Mouse (Mus musculus): ENCODE data around the gene Tmem163. TPM values are rescaled to one million over a fixed set of nuclear protein-coding genes. Genes with fewer than 3 reads are reported as not detected.

The Tmem163 gene
- polyA plus RNA-seq, 1 experiment from 2014 or later = 0.84 TPM

GRCm38 (mm10) chr1:127573186-127573585, 106.2 kb downstream of the Tmem163 start:
- Histone ChIP-seq H3K4me2 (ENCODE audit: low read length) (no peak overlapping the region), H3K9ac (ENCODE audit: low read length) (no peak overlapping the region), H3K9me3 (ENCODE audit: control insufficient read depth, low read length) (no peaks in the 10 kb centered on the region), H3K4me3 (ENCODE audit: low read depth, low read length) (no peak overlapping the region), H3K27ac (ENCODE audit: low read depth) (no peak overlapping the region), H3K36me3 (ENCODE audit: control insufficient read depth, insufficient read depth, low read length) (no peaks in the 10 kb centered on the region), H3K4me1 (replicated peaks; ENCODE audit: control insufficient read depth, insufficient read depth, low read length) (no peaks in the 10 kb centered on the region), H3K27me3 (replicated peaks; ENCODE audit: control insufficient read depth, insufficient read depth, low read length) (no peaks in the 10 kb centered on the region)
- 85% methylated on average over 3 of the region's 3 CpGs for WGBS
- no peak for DNase-seq (ENCODE audit: low spot score)
- no peak for ATAC-seq (replicated peaks; ENCODE audit: low FRiP score, low TSS enrichment, low read depth)

- H3K4me1 ChIP-seq (replicated peaks; ENCODE audit: control insufficient read depth, insufficient read depth, low read length) = no peaks in the 10 kb centered on the region
- no peaks in the 10 kb centered on the region for H3K36me3 ChIP-seq (ENCODE audit: control insufficient read depth, insufficient read depth, low read length)
- ATAC-seq (replicated peaks; ENCODE audit: low FRiP score, low TSS enrichment, low read depth) (no peak), DNase-seq (ENCODE audit: low spot score) (no peak)
- no peaks in the 10 kb centered on the region for H3K9me3 ChIP-seq (ENCODE audit: control insufficient read depth, low read length)
- no peak overlapping the region for H3K9ac ChIP-seq (ENCODE audit: low read length)
- H3K4me2 ChIP-seq (ENCODE audit: low read length) = no peak overlapping the region
- H3K4me3 ChIP-seq (ENCODE audit: low read depth, low read length) = no peak overlapping the region
- no peaks in the 10 kb centered on the region for H3K27me3 ChIP-seq (replicated peaks; ENCODE audit: control insufficient read depth, insufficient read depth, low read length)
- H3K27ac ChIP-seq (ENCODE audit: low read depth) = no peak overlapping the region
- WGBS = 76% methylated on average over 3 of the region's 3 CpGs
Measured at GRCm38 (mm10) chr1:127568641-127569040, 110.7 kb downstream of the Tmem163 start.

- DNase-seq (ENCODE audit: low spot score) (no peak), ATAC-seq (replicated peaks; ENCODE audit: low FRiP score, low TSS enrichment, low read depth) (no peak)
- Histone ChIP-seq H3K4me2 (ENCODE audit: low read length) (no peak overlapping the region), H3K27ac (ENCODE audit: low read depth) (no peak overlapping the region), H3K4me1 (replicated peaks; ENCODE audit: control insufficient read depth, insufficient read depth, low read length) (peaks cover 5% of the 10 kb centered on the region; the same call in 1 of the 2 replicates), H3K9ac (ENCODE audit: low read length) (no peak overlapping the region), H3K9me3 (ENCODE audit: control insufficient read depth, low read length) (no peaks in the 10 kb centered on the region), H3K27me3 (replicated peaks; ENCODE audit: control insufficient read depth, insufficient read depth, low read length) (no peaks in the 10 kb centered on the region), H3K36me3 (ENCODE audit: control insufficient read depth, insufficient read depth, low read length) (no peaks in the 10 kb centered on the region), H3K4me3 (ENCODE audit: low read depth, low read length) (no peak overlapping the region)
- whole genome bisulfite sequencing = 36% methylated on average over 2 of the region's 2 CpGs
Measured at GRCm38 (mm10) chr1:127556486-127556845, 122.9 kb downstream of the Tmem163 start.

- Histone ChIP-seq H3K36me3 (ENCODE audit: control insufficient read depth, insufficient read depth, low read length) (no peaks in the 10 kb centered on the region), H3K4me2 (ENCODE audit: low read length) (no peak overlapping the region), H3K27ac (ENCODE audit: low read depth) (no peak overlapping the region), H3K9me3 (ENCODE audit: control insufficient read depth, low read length) (no peaks in the 10 kb centered on the region), H3K27me3 (replicated peaks; ENCODE audit: control insufficient read depth, insufficient read depth, low read length) (no peaks in the 10 kb centered on the region), H3K9ac (ENCODE audit: low read length) (no peak overlapping the region), H3K4me3 (ENCODE audit: low read depth, low read length) (no peak overlapping the region), H3K4me1 (replicated peaks; ENCODE audit: control insufficient read depth, insufficient read depth, low read length) (peaks cover 5% of the 10 kb centered on the region; the same call in 1 of the 2 replicates)
- 47% methylated on average over 6 of the region's 6 CpGs for WGBS
- no peak for ATAC-seq (replicated peaks; ENCODE audit: low FRiP score, low TSS enrichment, low read depth)
- no peak for DNase-seq (ENCODE audit: low spot score)
Measured at GRCm38 (mm10) chr1:127555822-127556485, 123.4 kb downstream of the Tmem163 start.

- Histone ChIP-seq H3K4me2 (ENCODE audit: low read length) (no peak overlapping the region), H3K27me3 (replicated peaks; ENCODE audit: control insufficient read depth, insufficient read depth, low read length) (no peaks in the 10 kb centered on the region), H3K4me3 (ENCODE audit: low read depth, low read length) (no peak overlapping the region), H3K27ac (ENCODE audit: low read depth) (no peak overlapping the region), H3K9ac (ENCODE audit: low read length) (no peak overlapping the region), H3K36me3 (ENCODE audit: control insufficient read depth, insufficient read depth, low read length) (no peaks in the 10 kb centered on the region), H3K9me3 (ENCODE audit: control insufficient read depth, low read length) (no peaks in the 10 kb centered on the region), H3K4me1 (replicated peaks; ENCODE audit: control insufficient read depth, insufficient read depth, low read length) (no peaks in the 10 kb centered on the region)
- 79% methylated on average over 4 of the region's 4 CpGs for WGBS
- ATAC-seq (replicated peaks; ENCODE audit: low FRiP score, low TSS enrichment, low read depth) (no peak), DNase-seq (ENCODE audit: low spot score) (no peak)
Measured at GRCm38 (mm10) chr1:127548078-127548477, 131.3 kb downstream of the Tmem163 start.

- Histone ChIP-seq H3K4me2 (ENCODE audit: low read length) (no peak overlapping the region), H3K36me3 (ENCODE audit: control insufficient read depth, insufficient read depth, low read length) (no peaks in the 10 kb centered on the region)
- 23% methylated on average over 1 of the region's 1 CpGs for WGBS
Measured at GRCm38 (mm10) chr1:127542756-127543155, 136.6 kb downstream of the Tmem163 start.

DNA sequence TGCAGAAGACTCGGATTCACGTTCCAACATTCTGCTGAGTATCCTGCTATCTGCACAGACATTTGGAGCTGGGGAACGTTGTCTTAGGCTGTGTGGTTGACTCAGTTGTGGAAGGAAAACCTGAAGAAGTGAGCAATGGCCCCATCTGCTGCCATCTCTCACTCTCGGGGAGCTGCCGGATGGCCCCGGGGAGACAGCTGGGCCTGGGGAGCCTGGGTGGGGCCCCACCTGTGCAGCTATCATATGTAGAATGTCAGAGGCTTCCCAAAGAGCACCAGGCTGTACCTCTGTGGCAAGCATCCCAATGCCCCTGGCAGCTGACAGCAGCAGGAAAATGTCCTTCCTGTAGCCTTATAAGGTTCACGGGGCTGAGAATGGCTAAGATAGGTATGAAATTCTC, 137.4 kb downstream of the Tmem163 start:
- no peak overlapping the region for H3K4me3 ChIP-seq (ENCODE audit: low read depth, low read length)
- no peak overlapping the region for H3K4me2 ChIP-seq (ENCODE audit: low read length)
- no peaks in the 10 kb centered on the region for H3K27me3 ChIP-seq (replicated peaks; ENCODE audit: control insufficient read depth, insufficient read depth, low read length)
- no peak overlapping the region for H3K27ac ChIP-seq (ENCODE audit: low read depth)
- no peaks in the 10 kb centered on the region for H3K36me3 ChIP-seq (ENCODE audit: control insufficient read depth, insufficient read depth, low read length)
- H3K4me1 ChIP-seq (replicated peaks; ENCODE audit: control insufficient read depth, insufficient read depth, low read length) = peaks cover 3% of the 10 kb centered on the region; the same call in 1 of the 2 replicates
- DNase-seq (ENCODE audit: low spot score) = no peak
- no peak for ATAC-seq (replicated peaks; ENCODE audit: low FRiP score, low TSS enrichment, low read depth)
- H3K9me3 ChIP-seq (ENCODE audit: control insufficient read depth, low read length) = no peaks in the 10 kb centered on the region
- WGBS = 88% methylated on average over 7 of the region's 7 CpGs
- no peak overlapping the region for H3K9ac ChIP-seq (ENCODE audit: low read length)

More at GRCm38 (mm10) chr1:127542756-127543155, 136.6 kb downstream of the Tmem163 start:
- DNase-seq (ENCODE audit: low spot score) = no peak
- H3K27me3 ChIP-seq (replicated peaks; ENCODE audit: control insufficient read depth, insufficient read depth, low read length) = no peaks in the 10 kb centered on the region
- no peaks in the 10 kb centered on the region; the same call in 1 of the 2 replicates for H3K4me1 ChIP-seq (replicated peaks; ENCODE audit: control insufficient read depth, insufficient read depth, low read length)
- no peak overlapping the region for H3K9ac ChIP-seq (ENCODE audit: low read length)
- H3K4me3 ChIP-seq (ENCODE audit: low read depth, low read length) = no peak overlapping the region
- no peak overlapping the region for H3K27ac ChIP-seq (ENCODE audit: low read depth)
- H3K9me3 ChIP-seq (ENCODE audit: control insufficient read depth, low read length) = no peaks in the 10 kb centered on the region
- no peak for ATAC-seq (replicated peaks; ENCODE audit: low FRiP score, low TSS enrichment, low read depth)

GRCm38 (mm10) chr1:127541522-127541921, 137.8 kb downstream of the Tmem163 start:
- Histone ChIP-seq H3K4me2 (ENCODE audit: low read length) (no peak overlapping the region), H3K4me1 (replicated peaks; ENCODE audit: control insufficient read depth, insufficient read depth, low read length) (peaks cover 4% of the 10 kb centered on the region; the same call in 1 of the 2 replicates), H3K27me3 (replicated peaks; ENCODE audit: control insufficient read depth, insufficient read depth, low read length) (no peaks in the 10 kb centered on the region), H3K9ac (ENCODE audit: low read length) (no peak overlapping the region), H3K9me3 (ENCODE audit: control insufficient read depth, low read length) (no peaks in the 10 kb centered on the region), H3K4me3 (ENCODE audit: low read depth, low read length) (no peak overlapping the region), H3K36me3 (ENCODE audit: control insufficient read depth, insufficient read depth, low read length) (no peaks in the 10 kb centered on the region), H3K27ac (ENCODE audit: low read depth) (no peak overlapping the region)
- DNase-seq (ENCODE audit: low spot score) = no peak
- WGBS = 82% methylated on average over 4 of the region's 4 CpGs
- no peak for ATAC-seq (replicated peaks; ENCODE audit: low FRiP score, low TSS enrichment, low read depth)

All from intestine, embryonic 14.5 days (tissue).